Mouse (Mus musculus): ENCODE data around the gene Mfsd4a.

Gene Mfsd4a

DNA sequence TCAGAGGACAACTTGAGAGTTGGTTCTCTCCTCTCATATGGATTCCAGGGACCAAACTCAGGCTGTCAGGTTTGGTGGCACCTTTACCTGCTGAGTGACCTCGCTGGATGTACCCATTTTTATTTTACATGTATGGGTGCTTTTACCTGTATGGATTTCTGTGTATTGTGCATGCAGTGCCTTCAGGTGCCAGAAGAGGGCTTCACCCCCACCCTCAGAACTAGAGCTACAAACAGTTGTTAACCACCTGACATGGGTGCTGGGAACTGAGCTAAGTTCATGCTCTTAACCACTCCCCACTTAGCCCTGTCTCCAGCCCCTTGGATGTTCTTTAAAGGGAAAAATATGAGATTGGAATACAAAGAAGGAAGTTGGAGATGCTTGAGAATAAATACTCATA lies 53.1 kb downstream of the Mfsd4a start:
- DNase-seq (ENCODE audit: low spot score), result no peak

GRCm38 (mm10) chr1:132012861-132013260 lies 55.0 kb downstream of the Mfsd4a start:
- DNase-seq (ENCODE audit: low spot score), result no peak

GRCm38 (mm10) chr1:132011785-132012184 lies 56.1 kb downstream of the Mfsd4a start:
- DNase-seq (ENCODE audit: low spot score), result no peak

GRCm38 (mm10) chr1:132010632-132011501 lies 57.0 kb downstream of the Mfsd4a start:
- no peak for DNase-seq (ENCODE audit: low spot score)

DNA sequence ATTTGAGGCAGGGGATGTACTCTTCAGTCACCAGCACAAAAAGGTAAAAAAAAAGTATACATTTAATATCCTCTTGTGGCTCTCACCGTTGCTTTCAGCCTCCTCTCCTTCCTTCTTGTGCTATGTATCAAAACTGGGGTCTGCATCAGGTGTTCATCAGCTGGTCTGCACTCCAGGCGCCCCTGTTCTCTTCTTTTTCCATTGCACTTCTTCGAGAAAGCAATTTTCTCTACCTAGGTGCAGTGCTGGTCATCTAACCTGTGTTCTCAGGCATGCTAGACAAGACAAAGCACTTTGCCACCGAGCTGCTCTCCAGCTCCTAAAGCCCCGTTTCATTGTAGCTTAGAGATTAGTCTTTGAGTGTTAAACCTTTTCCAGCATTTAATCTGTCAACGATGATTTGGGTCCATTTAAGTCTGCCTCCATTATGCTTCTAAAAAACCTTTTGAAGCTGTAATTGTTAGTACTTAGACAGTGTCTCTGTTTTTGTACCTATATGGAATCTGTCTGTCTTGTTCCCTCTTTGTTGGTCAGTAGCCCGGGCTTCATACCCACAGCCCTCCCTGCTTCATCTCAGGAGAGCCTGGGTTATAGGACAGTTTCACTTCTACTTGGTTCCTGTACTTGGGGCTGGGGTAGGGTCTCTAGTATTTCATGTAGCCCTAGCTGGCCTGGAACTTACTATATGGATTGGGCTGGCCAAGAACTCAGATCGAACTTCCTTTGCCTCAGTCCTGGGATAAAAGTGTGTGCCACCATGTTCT lies 58.8 kb downstream of the Mfsd4a start:
- DNase-seq (ENCODE audit: low spot score), result no peak

DNA sequence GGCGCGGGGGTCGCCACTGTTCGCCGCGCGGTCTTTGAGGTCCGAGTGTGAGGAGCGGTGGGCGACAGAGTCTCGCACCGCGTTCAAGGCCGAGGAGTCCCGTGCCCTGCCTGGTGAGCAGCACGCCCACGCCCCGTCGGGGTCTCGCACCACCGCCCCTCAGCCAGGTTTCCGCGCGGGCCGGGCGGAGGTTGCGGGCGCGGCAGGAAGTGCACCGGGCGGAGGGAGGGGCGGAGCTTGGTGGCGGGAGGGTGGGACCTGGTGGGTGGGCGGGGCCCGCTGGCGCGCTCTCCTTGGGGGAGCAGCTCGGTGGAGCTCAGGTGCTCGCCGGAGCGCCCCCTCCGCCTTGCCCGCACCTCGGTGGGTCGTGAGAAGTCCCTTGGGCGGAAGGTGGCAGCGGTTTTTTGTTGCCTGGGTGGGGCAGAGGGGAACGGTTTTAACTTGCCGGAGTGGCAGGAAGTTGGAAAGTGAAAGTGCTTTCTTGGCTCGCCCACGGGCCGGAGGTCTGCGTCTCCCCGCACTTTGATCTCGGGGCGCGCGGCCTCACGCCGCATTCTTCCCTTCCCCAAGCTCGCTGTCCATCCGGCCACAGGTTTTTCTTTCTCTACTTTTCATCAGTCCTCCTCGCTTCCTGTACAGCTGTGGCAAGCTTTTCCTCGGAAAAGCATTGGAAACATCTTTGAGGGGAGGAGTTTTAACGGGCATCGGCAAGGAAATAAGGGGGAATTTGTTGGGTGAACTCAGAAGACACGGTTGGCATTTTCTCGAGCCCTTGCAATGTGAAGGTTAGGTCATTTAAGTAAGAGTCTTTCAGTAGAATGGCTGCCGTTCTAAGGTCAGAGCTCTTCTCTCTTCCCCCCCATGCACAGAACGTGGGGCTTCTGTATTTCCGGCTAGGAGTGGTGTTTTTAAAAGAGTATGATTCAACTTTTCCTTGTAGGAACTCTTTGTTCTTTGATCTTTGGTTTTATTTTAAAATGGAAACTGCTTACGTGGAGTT lies 59.7 kb downstream of the Mfsd4a start:
- peak; percentile 76 for DNase-seq (ENCODE audit: low spot score)

DNA sequence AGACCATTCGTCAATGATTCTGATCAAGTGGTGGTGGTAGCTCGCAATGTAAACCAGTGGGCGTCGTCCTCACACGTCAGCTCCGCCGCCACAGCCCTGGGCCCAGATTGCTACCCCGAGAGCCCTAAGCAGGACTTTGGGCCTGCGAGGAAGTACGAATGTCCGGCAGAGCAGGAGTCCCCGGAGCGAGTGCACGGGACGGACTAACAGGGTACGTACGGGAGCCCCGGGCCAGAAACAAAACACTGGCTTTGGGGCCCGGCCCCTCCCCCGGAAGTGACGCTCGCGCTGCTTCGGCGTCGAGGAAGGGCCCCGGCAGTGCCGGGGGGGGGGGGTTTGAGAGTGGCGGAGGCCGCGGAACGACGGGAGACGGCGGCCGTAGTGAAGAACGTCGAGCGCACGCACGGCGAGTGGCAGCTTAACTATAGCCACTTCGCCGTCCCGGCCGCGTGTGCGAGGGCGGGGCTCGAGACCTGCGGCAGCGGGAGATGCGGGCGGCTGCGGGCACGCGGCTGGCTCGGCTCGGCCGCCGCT lies 60.5 kb downstream of the Mfsd4a start, which contains the start of gene Elk4:
Elk4 (plus strand) TSS at position 326 of the 534 bp plus-strand sequence.
- DNase-seq (ENCODE audit: low spot score), result peak; percentile 84

DNA sequence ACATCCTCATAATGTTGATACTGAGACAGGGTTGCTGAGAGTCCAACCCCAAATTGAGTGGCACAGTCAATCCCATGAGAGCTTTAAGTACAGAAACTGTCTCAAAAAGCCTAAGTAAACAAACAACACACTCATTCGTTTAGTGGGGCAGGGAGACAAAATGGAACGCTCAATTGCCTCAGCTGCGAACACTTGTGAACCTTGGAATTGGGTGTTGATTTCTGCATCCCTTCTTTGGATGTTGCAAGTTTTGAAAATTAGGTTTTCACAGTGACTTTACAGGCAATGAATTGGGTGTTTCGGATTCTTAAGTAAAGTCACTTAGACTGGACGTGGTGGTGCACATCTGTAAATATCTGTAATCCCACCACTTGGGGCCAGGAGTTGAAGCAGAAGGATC lies 61.1 kb downstream of the Mfsd4a start:
- no peak for DNase-seq (ENCODE audit: low spot score)

- no peak for DNase-seq (ENCODE audit: low spot score)
These were observed 61.8 kb downstream of the Mfsd4a start for GRCm38 (mm10) chr1:132006046-132006445.

DNA sequence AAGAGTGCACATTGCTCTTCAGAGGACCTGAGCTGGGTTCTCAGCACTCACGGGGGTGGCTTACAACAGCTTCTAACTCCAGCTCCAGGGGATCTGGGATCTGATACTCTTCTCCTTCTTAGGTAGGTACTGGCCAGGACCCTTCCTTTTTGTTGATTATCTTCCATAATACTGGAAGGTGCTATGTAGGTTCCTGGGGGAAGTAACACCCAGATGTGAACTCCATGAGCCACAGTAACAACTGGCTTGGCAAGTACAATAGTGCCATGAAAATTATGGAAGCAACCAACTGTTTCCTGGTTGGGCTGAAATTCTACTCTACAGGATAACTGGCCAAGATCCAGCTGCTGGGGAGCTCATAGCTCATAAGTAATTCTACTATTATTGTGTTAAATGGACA lies 62.4 kb downstream of the Mfsd4a start:
- no peak for DNase-seq (ENCODE audit: low spot score)

GRCm38 (mm10) chr1:132004574-132005180 lies 63.2 kb downstream of the Mfsd4a start:
- no peak for DNase-seq (ENCODE audit: low spot score)

GRCm38 (mm10) chr1:132003817-132004216 lies 64.0 kb downstream of the Mfsd4a start:
- DNase-seq (ENCODE audit: low spot score), result no peak

- DNase-seq (ENCODE audit: low spot score), result no peak
These were observed 64.8 kb downstream of the Mfsd4a start for GRCm38 (mm10) chr1:132003111-132003510.

- no peak for DNase-seq (ENCODE audit: low spot score)
These were observed 66.0 kb downstream of the Mfsd4a start for GRCm38 (mm10) chr1:132001880-132002330.

DNA sequence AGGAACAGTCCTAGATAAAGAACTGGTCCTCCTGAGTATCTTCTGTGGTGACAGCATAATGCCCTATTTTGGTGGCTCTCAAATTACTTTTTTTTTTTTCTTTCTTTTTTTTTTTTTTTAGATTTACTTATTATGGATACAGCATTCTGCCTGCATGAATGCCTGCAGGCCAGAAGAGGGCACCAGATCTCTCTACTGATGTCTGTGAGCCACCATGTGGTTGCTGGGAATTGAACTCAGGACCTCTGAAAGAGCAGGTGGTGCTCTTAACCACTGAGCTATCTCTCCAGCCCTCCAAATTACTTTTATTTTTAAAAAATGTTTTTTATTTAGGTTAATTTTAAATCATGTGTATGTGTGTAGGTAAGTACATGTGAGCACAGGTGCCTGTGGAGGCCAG lies 67.4 kb downstream of the Mfsd4a start:
- DNase-seq (ENCODE audit: low spot score), result no peak

- no peak for DNase-seq (ENCODE audit: low spot score)
These were observed 72.8 kb downstream of the Mfsd4a start for GRCm38 (mm10) chr1:131995062-131995461.

GRCm38 (mm10) chr1:131993169-131994040 lies 74.5 kb downstream of the Mfsd4a start:
- DNase-seq (ENCODE audit: low spot score), result peak; percentile 46

DNA sequence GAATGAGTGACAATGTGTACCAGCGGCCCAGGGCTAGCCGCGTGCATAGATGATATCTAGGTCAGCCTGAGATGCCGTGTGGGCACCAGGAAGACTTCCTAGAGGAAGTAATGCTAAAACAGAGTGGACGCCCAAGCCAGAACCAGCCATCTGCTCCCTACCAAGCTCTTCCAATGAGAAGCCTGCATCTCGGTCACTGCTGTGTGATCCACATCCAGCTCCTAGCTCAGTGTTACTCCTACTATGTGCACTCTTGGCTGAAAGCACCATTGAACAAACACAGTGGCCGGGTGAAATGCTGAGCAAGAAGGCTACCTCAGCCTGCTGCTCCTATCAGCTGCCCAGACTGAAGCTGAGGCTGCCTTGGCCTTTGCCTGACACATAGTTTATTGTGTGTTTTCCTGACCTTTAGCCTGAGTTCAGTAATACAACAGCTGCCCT lies 75.3 kb downstream of the Mfsd4a start:
- DNase-seq (ENCODE audit: low spot score), result no peak

DNA sequence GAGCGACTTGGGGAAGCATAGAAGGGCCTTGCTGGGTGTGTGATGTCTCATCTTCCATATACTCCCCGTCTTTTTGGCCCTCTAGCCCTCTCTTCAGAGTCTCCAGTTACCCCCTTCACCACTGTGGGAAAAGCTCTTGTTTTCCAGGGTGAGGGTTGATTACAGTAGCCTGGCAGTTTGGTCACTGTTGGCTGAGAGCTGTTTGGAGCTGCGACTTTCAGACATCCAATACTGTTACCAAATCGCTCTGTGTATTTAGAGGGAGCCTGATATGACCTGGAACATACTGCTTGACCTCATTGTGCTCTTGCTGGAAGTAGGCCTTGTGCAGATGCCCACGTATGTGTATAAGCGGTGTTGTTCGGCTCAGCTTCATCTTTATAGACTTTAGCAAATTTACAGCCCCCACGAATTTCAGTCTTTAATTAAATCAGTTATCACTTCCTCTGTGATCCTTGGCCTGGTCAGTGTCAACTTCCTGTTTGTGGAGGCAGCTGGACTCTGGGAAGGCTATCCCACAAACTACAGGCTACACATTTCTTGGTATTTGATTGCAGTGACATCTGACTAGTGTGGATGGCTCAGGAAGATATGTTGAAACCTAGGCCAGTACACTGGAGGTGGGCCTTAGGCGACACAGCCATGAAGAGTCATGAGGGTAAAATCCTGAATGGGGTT lies 77.6 kb downstream of the Mfsd4a start:
- no peak for DNase-seq (ENCODE audit: low spot score)
